Mouse (Mus musculus) hindbrain, embryonic 16.5 days (tissue): ENCODE measurements around the gene Nfkbil1. TPM values are rescaled to one million over a fixed set of nuclear protein-coding genes. Genes with fewer than 3 reads are reported as not detected.

Experiments used
- ATAC-seq: fragments of 200-750 bp; cut with Nextera tagmentation; 2 replicates; pipeline ENCODE4 v1.8.0; 2017; ENCODE audit warnings: moderate TSS enrichment, moderate library complexity
- H3K27ac ChIP-seq: fragments of 300-500 bp; sonication (generic); 2 replicates; pipeline ENCODE4 v1.5.1; 2014; ENCODE audit warnings: low read depth, mild to moderate bottlenecking, control low read depth, low read length, moderate library complexity
- H3K27me3 ChIP-seq: fragments of 300-500 bp; sonication (generic); replicated peaks from 2 replicates; pipeline ENCODE4 v1.6.1; 2014; ENCODE audit warnings: low read length; ENCODE audit not compliant: control insufficient read depth, insufficient read depth
- H3K36me3 ChIP-seq: fragments of 300-500 bp; sonication (generic); 2 replicates; pipeline ENCODE4 v1.6.1; 2014; ENCODE audit warnings: mild to moderate bottlenecking, low read length, moderate library complexity, mixed read lengths; ENCODE audit not compliant: control insufficient read depth, insufficient read depth
- H3K4me1 ChIP-seq: fragments of 300-500 bp; sonication (generic); 2 replicates; pipeline ENCODE4 v1.6.1; 2014; ENCODE audit warnings: low read depth, low read length; ENCODE audit not compliant: control insufficient read depth, insufficient read depth
- H3K4me2 ChIP-seq: fragments of 300-500 bp; sonication (generic); 2 replicates; pipeline ENCODE4 v1.6.1; 2014; ENCODE audit warnings: mild to moderate bottlenecking, low read length, control low read depth, moderate library complexity
- H3K4me3 ChIP-seq: fragments of 300-500 bp; sonication (generic); 2 replicates; pipeline ENCODE4 v1.5.1; 2014; ENCODE audit warnings: mild to moderate bottlenecking, low read length, control low read depth, moderate library complexity
- H3K9ac ChIP-seq: fragments of 300-500 bp; sonication (generic); 2 replicates; pipeline ENCODE4 v1.6.1; 2014; ENCODE audit warnings: low read depth, mild to moderate bottlenecking, control low read depth, low read length, moderate library complexity
- H3K9me3 ChIP-seq: fragments of 300-500 bp; sonication (generic); 2 replicates; pipeline ENCODE4 v1.6.1; 2014; ENCODE audit warnings: mild to moderate bottlenecking, low read length, moderate library complexity; ENCODE audit not compliant: control insufficient read depth
- WGBS: fragments of 180-500 bp; shearing (Covaris S2); extraction: QIAGEN DNeasy Blood & Tissue Kit; methylation state at CpG from one replicate; pipeline ENCODE4 v1.1.7; 2014; 5-methylcytosine and 5-hydroxymethylcytosine counted together
- polyA plus RNA-seq: library from polyadenylated mRNA; unstranded; fragments of >200 nt; fragmentation: Nextera tagmentation; extraction: Ambion mirVana; gene quantifications from 2 replicates; pipeline ENCODE4 v1.2.1, GENCODE M21; 2015

The Nfkbil1 gene
- polyA plus RNA-seq: 9.8 and 10.1 TPM in 2 replicates

- Histone ChIP-seq H3K9me3 (no peaks in the 10 kb centered on the region), H3K4me1 (peaks cover 34% of the 10 kb centered on the region), H3K27me3 (no peaks in the 10 kb centered on the region), H3K4me3 (peak within 1 kb of the TSS; percentile 54), H3K4me2 (peak within 1 kb of the TSS; percentile 89), H3K36me3 (peaks cover 6% of the 10 kb centered on the region; the same call in 1 of the 2 replicates), H3K27ac (peak within 1 kb of the TSS; percentile 95), H3K9ac (peak within 1 kb of the TSS; percentile 75)
- WGBS: 0% methylated on average over 35 of the region's 35 CpGs
- peak; percentile 84 for ATAC-seq
These were observed at the start of gene Nfkbil1 for GRCm38 (mm10) chr17:35235614-35236389. Gene Nfkbil1, minus strand, starts transcription at chr17:35235792.

- ATAC-seq: no peak
- H3K27ac ChIP-seq: no peak overlapping the region
- H3K27me3 ChIP-seq: peaks cover 2% of the 10 kb centered on the region
- H3K4me1 ChIP-seq: no peaks in the 10 kb centered on the region
- no peak overlapping the region for H3K4me3 ChIP-seq
- no peaks in the 10 kb centered on the region for H3K9me3 ChIP-seq
- H3K4me2 ChIP-seq: no peak overlapping the region
- no peaks in the 10 kb centered on the region for H3K36me3 ChIP-seq
- 69% methylated on average over 3 of the region's 3 CpGs for WGBS
- H3K9ac ChIP-seq: no peak overlapping the region
These were observed 44.7 kb upstream of the Nfkbil1 start for GRCm38 (mm10) chr17:35280276-35280675.

GRCm38 (mm10) chr17:35278957-35279688 is 43.5 kb upstream of the Nfkbil1 start:
- H3K9me3 ChIP-seq: no peaks in the 10 kb centered on the region
- no peak overlapping the region for H3K27ac ChIP-seq
- 87% methylated on average over 13 of the region's 13 CpGs for WGBS

GRCm38 (mm10) chr17:35278049-35278448 is 42.5 kb upstream of the Nfkbil1 start:
- peaks cover 2% of the 10 kb centered on the region for H3K27me3 ChIP-seq
- no peaks in the 10 kb centered on the region for H3K4me1 ChIP-seq
- H3K4me2 ChIP-seq: no peak overlapping the region
- no peaks in the 10 kb centered on the region for H3K9me3 ChIP-seq
- no peak overlapping the region for H3K27ac ChIP-seq
- no peak for ATAC-seq
- H3K9ac ChIP-seq: no peak overlapping the region
- H3K36me3 ChIP-seq: no peaks in the 10 kb centered on the region
- no peak overlapping the region for H3K4me3 ChIP-seq
- 89% methylated on average over 8 of the region's 8 CpGs for WGBS

More at GRCm38 (mm10) chr17:35278957-35279688, 43.5 kb upstream of the Nfkbil1 start:
- Histone ChIP-seq H3K36me3 (no peaks in the 10 kb centered on the region), H3K27me3 (peaks cover 2% of the 10 kb centered on the region), H3K4me1 (no peaks in the 10 kb centered on the region), H3K9ac (no peak overlapping the region), H3K4me3 (no peak overlapping the region), H3K4me2 (no peak overlapping the region)
- no peak for ATAC-seq

- peak overlapping the region; percentile 48; the same call in 1 of the 2 replicates for H3K9ac ChIP-seq
- H3K27ac ChIP-seq: no peak overlapping the region
- peaks cover 2% of the 10 kb centered on the region for H3K27me3 ChIP-seq
- H3K4me2 ChIP-seq: peak overlapping the region; percentile 43
- H3K4me1 ChIP-seq: no peaks in the 10 kb centered on the region
- no peak overlapping the region for H3K4me3 ChIP-seq
- WGBS: 25% methylated on average over 13 of the region's 13 CpGs
- ATAC-seq: 0 out of 2 replicates have a peak, but pooled peaks have one; percentile 38
- no peaks in the 10 kb centered on the region for H3K36me3 ChIP-seq
- H3K9me3 ChIP-seq: no peaks in the 10 kb centered on the region
These were observed 40.8 kb upstream of the Nfkbil1 start for GRCm38 (mm10) chr17:35276304-35276864.

- H3K4me2 ChIP-seq: no peak overlapping the region
- whole genome bisulfite sequencing: 3% methylated on average over 11 of the region's 11 CpGs
- H3K9me3 ChIP-seq: no peaks in the 10 kb centered on the region
- no peaks in the 10 kb centered on the region for H3K4me1 ChIP-seq
- peak; percentile 76 for ATAC-seq
- H3K9ac ChIP-seq: no peak overlapping the region
- no peaks in the 10 kb centered on the region for H3K36me3 ChIP-seq
- no peak overlapping the region for H3K27ac ChIP-seq
- no peak overlapping the region for H3K4me3 ChIP-seq
- peaks cover 2% of the 10 kb centered on the region for H3K27me3 ChIP-seq
These were observed 39.2 kb upstream of the Nfkbil1 start for GRCm38 (mm10) chr17:35274770-35275169.

GRCm38 (mm10) chr17:35272249-35272648 is 36.7 kb upstream of the Nfkbil1 start:
- no peak for ATAC-seq
- 75% methylated on average over 3 of the region's 3 CpGs for WGBS
- Histone ChIP-seq H3K27ac (no peak overlapping the region), H3K9ac (no peak overlapping the region), H3K9me3 (no peaks in the 10 kb centered on the region), H3K4me3 (no peak overlapping the region), H3K4me1 (no peaks in the 10 kb centered on the region), H3K27me3 (peaks cover 2% of the 10 kb centered on the region), H3K36me3 (no peaks in the 10 kb centered on the region), H3K4me2 (no peak overlapping the region)

GRCm38 (mm10) chr17:35269653-35270347 is 34.2 kb upstream of the Nfkbil1 start:
- H3K4me3 ChIP-seq: no peak overlapping the region
- H3K9ac ChIP-seq: no peak overlapping the region
- no peaks in the 10 kb centered on the region for H3K4me1 ChIP-seq
- H3K36me3 ChIP-seq: peaks cover 2% of the 10 kb centered on the region; the same call in 1 of the 2 replicates
- H3K27me3 ChIP-seq: no peaks in the 10 kb centered on the region
- 31% methylated on average over 3 of the region's 3 CpGs for WGBS
- H3K9me3 ChIP-seq: no peaks in the 10 kb centered on the region
- no peak overlapping the region for H3K4me2 ChIP-seq
- no peak for ATAC-seq
- H3K27ac ChIP-seq: no peak overlapping the region
